Mouse (Mus musculus) CH12.LX (cell line): ENCODE measurements around the gene Gm20458. TPM values are rescaled to one million over a fixed set of nuclear protein-coding genes. Genes with fewer than 3 reads are reported as not detected.

Source experiments
- DNase-seq: peaks from one replicate; pipeline ENCODE4 v3.0.0-alpha.2; 2013; ENCODE audit errors: extremely low read depth
- H3K27ac ChIP-seq: 2 replicates; pipeline ENCODE4 v1.5.1; 2012; ENCODE audit warnings: low read depth, mild to moderate bottlenecking, control low read depth, moderate library complexity; ENCODE audit not compliant: insufficient read depth
- H3K27me3 ChIP-seq: replicated peaks from 2 replicates; pipeline ENCODE3; 2012; ENCODE audit warnings: inconsistent platforms
- H3K36me3 ChIP-seq, 2 experiments: replicated peaks in 1 of 2; 2 replicates each; pipeline versions ENCODE3 to v1.6.1; 2012; ENCODE audit warnings: inconsistent platforms in 1 of 2, low read length in 1 of 2, mild to moderate bottlenecking in 1 of 2, mixed read lengths in 1 of 2, moderate library complexity in 1 of 2; ENCODE audit not compliant: control insufficient read depth in 1 of 2, insufficient read depth in 1 of 2
- H3K4me1 ChIP-seq, 2 experiments: 2 replicates each; pipeline ENCODE4 v1.6.1; 2012; ENCODE audit warnings: inconsistent platforms in 1 of 2, moderate library complexity in 1 of 2; ENCODE audit not compliant: insufficient read depth in 2 of 2, control insufficient read depth in 1 of 2
- H3K4me2 ChIP-seq: 2 replicates; pipeline ENCODE4 v1.6.1; 2012; ENCODE audit warnings: low read depth, mild to moderate bottlenecking, control low read depth; ENCODE audit not compliant: poor library complexity, insufficient read depth, severe bottlenecking
- H3K4me3 ChIP-seq, 3 experiments: fragments of 150-350 bp in 1 of 3; sonication (generic) in 1 of 3; replicated peaks in 1 of 3; 2 replicates each; pipeline versions ENCODE3 to v1.5.1; 2011 to 2012; ENCODE audit warnings: low read depth in 2 of 3, low read length in 2 of 3, mild to moderate bottlenecking in 2 of 3, moderate library complexity in 2 of 3, control low read depth in 1 of 3, improper control_type of control experiment in 1 of 3, inconsistent platforms in 1 of 3, mixed read lengths in 1 of 3; ENCODE audit not compliant: poor library complexity in 1 of 3
- H3K79me2 ChIP-seq: replicated peaks from 2 replicates; pipeline ENCODE4 v1.6.1; 2012; ENCODE audit warnings: mild to moderate bottlenecking, moderate library complexity; ENCODE audit not compliant: control insufficient read depth, poor library complexity, insufficient read depth, severe bottlenecking; ENCODE audit errors: extremely low read depth
- H3K9ac ChIP-seq: 2 replicates; pipeline ENCODE4 v1.6.1; 2012; ENCODE audit warnings: low read depth, mild to moderate bottlenecking, control low read depth, moderate library complexity; ENCODE audit not compliant: insufficient read depth
- H3K9me3 ChIP-seq: replicated peaks from 2 replicates; pipeline ENCODE3; 2012; ENCODE audit warnings: low read length, inconsistent platforms, mixed read lengths
- BHLHE40 ChIP-seq: IDR thresholded peaks from 2 replicates; pipeline ENCODE4 v1.6.1; 2011; ENCODE audit warnings: mild to moderate bottlenecking, low read depth, low read length, improper control_type of control experiment
- CHD2 ChIP-seq: IDR thresholded peaks from 2 replicates; pipeline ENCODE4 v1.6.1; 2011; ENCODE audit warnings: low read length, improper control_type of control experiment
- CTCF ChIP-seq, 2 experiments: IDR thresholded peaks in 1 of 2; conservative IDR thresholded peaks in 1 of 2; 2 replicates each; pipeline ENCODE4 v1.5.1; 2011 to 2012; ENCODE audit warnings: low read depth in 2 of 2, low read length in 2 of 2, improper control_type of control experiment in 1 of 2, inconsistent platforms in 1 of 2, mild to moderate bottlenecking in 1 of 2, moderate library complexity in 1 of 2
- E2F4 ChIP-seq: IDR thresholded peaks from 2 replicates; pipeline ENCODE4 v1.6.1; 2011; ENCODE audit warnings: low read depth, low read length, improper control_type of control experiment; ENCODE audit not compliant: insufficient replicate concordance
- ELF1 ChIP-seq: IDR thresholded peaks from 2 replicates; pipeline ENCODE4 v1.6.1; 2014; ENCODE audit warnings: low read depth, mild to moderate bottlenecking, inconsistent platforms, low read length, improper control_type of control experiment
- EP300 ChIP-seq: IDR thresholded peaks from 2 replicates; pipeline ENCODE4 v1.6.1; 2011; ENCODE audit warnings: low read length, improper control_type of control experiment
- ETS1 ChIP-seq: conservative IDR thresholded peaks from 2 replicates; pipeline ENCODE4 v1.6.1; 2012; ENCODE audit warnings: low read depth, mild to moderate bottlenecking, inconsistent platforms, low read length, improper control_type of control experiment, moderate library complexity
- GABPA ChIP-seq: IDR thresholded peaks from 2 replicates; pipeline ENCODE4 v1.6.1; 2012; ENCODE audit warnings: low read depth, low read length, improper control_type of control experiment, inconsistent platforms; ENCODE audit not compliant: insufficient replicate concordance
- HCFC1 ChIP-seq: IDR thresholded peaks from 2 replicates; pipeline ENCODE4 v1.6.1; 2012; ENCODE audit warnings: low read depth, mild to moderate bottlenecking, inconsistent platforms, low read length, improper control_type of control experiment
- JUN ChIP-seq: IDR thresholded peaks from 2 replicates; pipeline ENCODE4 v1.6.1; 2011; ENCODE audit warnings: low read depth, mild to moderate bottlenecking, low read length, improper control_type of control experiment, moderate library complexity; ENCODE audit not compliant: insufficient read depth
- KAT2A ChIP-seq: IDR thresholded peaks from 2 replicates; pipeline ENCODE4 v1.6.1; 2012; ENCODE audit warnings: low read length, improper control_type of control experiment, inconsistent platforms; ENCODE audit not compliant: insufficient replicate concordance
- MAFK ChIP-seq: IDR thresholded peaks from 2 replicates; pipeline ENCODE4 v1.6.1; 2011; ENCODE audit warnings: low read length, improper control_type of control experiment; ENCODE audit not compliant: insufficient replicate concordance
- MAZ ChIP-seq: IDR thresholded peaks from 2 replicates; pipeline ENCODE4 v1.6.1; 2012; ENCODE audit warnings: low read depth, mild to moderate bottlenecking, inconsistent platforms, low read length, improper control_type of control experiment, moderate library complexity
- MEF2A ChIP-seq: IDR thresholded peaks from 2 replicates; pipeline ENCODE4 v1.6.1; 2014; ENCODE audit warnings: low read depth, mild to moderate bottlenecking, inconsistent platforms, low read length, improper control_type of control experiment, borderline replicate concordance
- MYC ChIP-seq: IDR thresholded peaks from 2 replicates; pipeline ENCODE4 v1.6.1; 2011; ENCODE audit warnings: low read depth, mild to moderate bottlenecking, improper control_type of control experiment, low read length
- NRF1 ChIP-seq: IDR thresholded peaks from 2 replicates; pipeline ENCODE4 v1.6.1; 2014; ENCODE audit warnings: low read depth, mild to moderate bottlenecking, inconsistent platforms, low read length, improper control_type of control experiment, moderate library complexity
- PAX5 ChIP-seq: IDR thresholded peaks from 2 replicates; pipeline ENCODE4 v1.6.1; 2012; ENCODE audit warnings: low read length, inconsistent platforms, mixed read lengths
- RCOR1 ChIP-seq: conservative IDR thresholded peaks from 2 replicates; pipeline ENCODE4 v1.6.1; 2012; ENCODE audit warnings: low read depth, mild to moderate bottlenecking, inconsistent platforms, low read length, improper control_type of control experiment
- SMC3 ChIP-seq: IDR thresholded peaks from 2 replicates; pipeline ENCODE4 v1.6.1; 2011; ENCODE audit warnings: low read depth, low read length, improper control_type of control experiment
- TCF12 ChIP-seq: IDR thresholded peaks from 2 replicates; pipeline ENCODE4 v1.6.1; 2014; ENCODE audit warnings: low read depth, mild to moderate bottlenecking, inconsistent platforms, low read length, improper control_type of control experiment
- UBTF ChIP-seq: IDR thresholded peaks from 2 replicates; pipeline ENCODE4 v1.6.1; 2012; ENCODE audit warnings: low read depth, mild to moderate bottlenecking, inconsistent platforms, low read length, improper control_type of control experiment, moderate library complexity
- USF1 ChIP-seq: IDR thresholded peaks from 2 replicates; pipeline ENCODE4 v1.6.1; 2014; ENCODE audit warnings: low read depth, mild to moderate bottlenecking, inconsistent platforms, low read length, improper control_type of control experiment
- ZC3H11A ChIP-seq: IDR thresholded peaks from 2 replicates; pipeline ENCODE4 v1.6.1; 2012; ENCODE audit warnings: low read depth, mild to moderate bottlenecking, inconsistent platforms, low read length, improper control_type of control experiment
- ZKSCAN1 ChIP-seq: IDR thresholded peaks from 2 replicates; pipeline ENCODE4 v1.6.1; 2012; ENCODE audit warnings: low read depth, inconsistent platforms, low read length, improper control_type of control experiment, borderline replicate concordance
- ZMIZ1 ChIP-seq: IDR thresholded peaks from 2 replicates; pipeline ENCODE4 v1.6.1; 2012; ENCODE audit warnings: low read depth, mild to moderate bottlenecking, inconsistent platforms, low read length, improper control_type of control experiment
- ZNF384 ChIP-seq: IDR thresholded peaks from 2 replicates; pipeline ENCODE4 v1.6.1; 2012; ENCODE audit warnings: low read depth, low read length, improper control_type of control experiment, inconsistent platforms
- dilution Hi-C: fragments of 300-500 bp; cut with MboI; formaldehyde crosslinking; loops from 2 replicates; pipeline ENCODE4 v1.14.3; 2020; ENCODE audit warnings: low sequenced_read_pairs; ENCODE audit not compliant: extremely low pct_unique_long_range_greater_than_20kb, extremely low pct_ligation_motif_present
- in situ Hi-C: fragments of 300-500 bp; cut with MboI; formaldehyde crosslinking; loops from 3 replicates; pipeline ENCODE4 v1.14.3; 2019; ENCODE audit warnings: low sequenced_read_pairs, low pct_ligation_motif_present, low pct_unique_long_range_greater_than_20kb, mixed read lengths
- polyA plus RNA-seq: library from polyadenylated mRNA; unstranded; fragments of >175 nt; gene quantifications from 2 replicates; pipeline ENCODE4 v1.2.1, GENCODE M21; 2012; ENCODE audit warnings: low read depth; ENCODE audit not compliant: insufficient read length
- total RNA-seq, 2 experiments: library from RNA; depleted of rRNA; stranded (reverse); fragments of 300-350 nt in 1 of 2; fragments of >200 nt in 1 of 2; gene quantifications; 2 replicates each; pipeline ENCODE4 v1.2.3; 2012 to 2014

Gm20458 gene
- total and polyA plus RNA-seq, 3 experiments: 0.31 to 1.1 (median 0.74) TPM

- Histone ChIP-seq H3K9ac (no peak overlapping the region), H3K36me3 (peaks cover 0 to 53% of the 10 kb centered on the region in 2 experiments), H3K27ac (no peak overlapping the region), H3K27me3 (no peaks in the 10 kb centered on the region), H3K4me3 (no peak overlapping the region), H3K79me2 (peaks cover 62% of the 10 kb centered on the region), H3K4me1 (peaks cover 31 to 77% of the 10 kb centered on the region in 2 experiments), H3K4me2 (0 out of 2 replicates have a peak overlapping the region, but pooled peaks have one; percentile 27), H3K9me3 (no peaks in the 10 kb centered on the region)
- TF ChIP-seq ZNF384 (no peak), HCFC1 (no peak), CTCF (conservative IDR thresholded peaks at IDR 0.05 in 1 of 2, IDR thresholded peaks at IDR 0.05 in 1 of 2; ENCODE audit: low read depth in 2 of 2, low read length in 2 of 2) (no peak), USF1 (no peak), MAFK (no peak), MEF2A (no peak), ZKSCAN1 (no peak), GABPA (no peak), CHD2 (no peak), UBTF (no peak), TCF12 (no peak), ELF1 (no peak), MAZ (no peak), PAX5 (no peak), SMC3 (no peak), RCOR1 (no peak), BHLHE40 (no peak), ETS1 (no peak), JUN (no peak)
- dilution Hi-C loops: no loop called here
- DNase-seq: no peak
- in situ Hi-C loops: no loop called here
Observed at GRCm38 (mm10) chr2:164436215-164436913, 24.4 kb upstream of the Gm20458 start.

- TF ChIP-seq ETS1: peak; percentile 60; the same call in 1 of the 2 replicates
- TF ChIP-seq EP300: 0 out of 2 replicates have a peak, but pooled peaks have one; percentile 25
- peak; percentile 61 for TF ChIP-seq BHLHE40
- no peak for TF ChIP-seq UBTF
- no peak for TF ChIP-seq E2F4
- TF ChIP-seq KAT2A: no peak
- no peak for TF ChIP-seq NRF1
- TF ChIP-seq MAZ: 0 out of 2 replicates have a peak, but pooled peaks have one; percentile 33
- no peak for TF ChIP-seq ZMIZ1
- no peak for TF ChIP-seq MYC
- no peak for TF ChIP-seq ZC3H11A
- in situ Hi-C loops: no loop called here
- Histone ChIP-seq H3K4me3 (no peak overlapping the region), H3K9ac (no peak overlapping the region), H3K27ac (no peak overlapping the region), H3K36me3 (peaks cover 0 to 48% of the 10 kb centered on the region in 2 experiments), H3K9me3 (no peaks in the 10 kb centered on the region), H3K4me2 (0 out of 2 replicates have a peak overlapping the region, but pooled peaks have one; percentile 27), H3K4me1 (peaks cover 31 to 79% of the 10 kb centered on the region in 2 experiments), H3K79me2 (peaks cover 61% of the 10 kb centered on the region), H3K27me3 (no peaks in the 10 kb centered on the region)
- dilution Hi-C loops: no loop called here
- DNase-seq: no peak
Observed at GRCm38 (mm10) chr2:164436961-164437360, 23.8 kb upstream of the Gm20458 start.
